Mouse (Mus musculus): ENCODE measurements at regions not wholly inside any gene's neighbourhood (a gene's known extent, or its start where the extent isn't known, plus 50 kb on each side); places are given as distances from the start of the nearest gene placed in this dataset.

- no peak overlapping the region for H3K4me2 ChIP-seq (replicated peaks)
- no peaks in the 10 kb centered on the region for H3K4me1 ChIP-seq
- 0 out of 2 replicates have a peak, but pooled peaks cover 3% of the 10 kb centered on the region for H3K9me3 ChIP-seq
- no peak overlapping the region for H3K4me3 ChIP-seq
- 88% methylated on average over 5 of the region's 5 CpGs for WGBS
- no peak for ATAC-seq (ENCODE audit: insufficient number of reproducible peaks, insufficient read depth, low FRiP score, low TSS enrichment)
- H3K9ac ChIP-seq, result no peak overlapping the region
- no peaks in the 10 kb centered on the region for H3K27me3 ChIP-seq
- no peak overlapping the region for H3K27ac ChIP-seq
- H3K36me3 ChIP-seq, result no peaks in the 10 kb centered on the region
Observed at GRCm38 (mm10) chr13:32593131-32593530, 190.6 kb downstream of the Mylk4 start.

- Histone ChIP-seq H3K27ac (no peak overlapping the region), H3K4me1 (no peaks in the 10 kb centered on the region), H3K9ac (no peak overlapping the region), H3K27me3 (no peaks in the 10 kb centered on the region), H3K4me3 (no peak overlapping the region), H3K4me2 (replicated peaks) (no peak overlapping the region), H3K36me3 (no peaks in the 10 kb centered on the region), H3K9me3 (no peaks in the 10 kb centered on the region)
- no peak for ATAC-seq (ENCODE audit: insufficient number of reproducible peaks, insufficient read depth, low FRiP score, low TSS enrichment)
Observed at GRCm38 (mm10) chr13:32581598-32581997, 202.2 kb downstream of the Mylk4 start.

DNA sequence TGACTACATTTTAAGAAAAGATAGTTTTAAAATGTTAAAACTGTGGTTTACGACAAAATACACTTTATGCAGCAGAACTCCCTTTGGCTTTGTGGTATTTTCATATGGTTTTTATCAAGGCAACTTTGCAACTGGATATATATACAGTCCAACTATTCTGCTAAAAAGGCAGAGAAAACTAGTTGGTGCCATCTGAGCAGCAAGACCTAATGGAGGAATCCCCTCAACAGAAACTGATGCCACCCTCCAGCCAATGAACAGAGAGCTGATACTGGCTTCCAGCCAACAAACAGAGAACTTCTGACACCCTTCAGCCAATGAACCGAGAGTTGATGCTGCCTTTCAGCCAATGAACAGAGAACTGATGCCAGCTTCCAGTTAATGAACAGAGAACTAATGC, 215.9 kb downstream of the Mylk4 start:
- no peak overlapping the region for H3K4me3 ChIP-seq
- 74% methylated on average over 2 of the region's 2 CpGs for WGBS
- no peaks in the 10 kb centered on the region for H3K27me3 ChIP-seq
- peaks cover 8% of the 10 kb centered on the region; the same call in 1 of the 2 replicates for H3K4me1 ChIP-seq
- H3K27ac ChIP-seq, result no peak overlapping the region
- H3K36me3 ChIP-seq, result no peaks in the 10 kb centered on the region
- no peak overlapping the region for H3K9ac ChIP-seq
- no peaks in the 10 kb centered on the region for H3K9me3 ChIP-seq
- no peak overlapping the region for H3K4me2 ChIP-seq (replicated peaks)
- ATAC-seq (ENCODE audit: insufficient number of reproducible peaks, insufficient read depth, low FRiP score, low TSS enrichment), result no peak

- no peak overlapping the region for H3K27ac ChIP-seq
- H3K9me3 ChIP-seq, result no peaks in the 10 kb centered on the region
- H3K9ac ChIP-seq, result no peak overlapping the region
- no peak overlapping the region for H3K4me2 ChIP-seq (replicated peaks)
- H3K4me1 ChIP-seq, result no peaks in the 10 kb centered on the region
- no peak overlapping the region for H3K4me3 ChIP-seq
- no peaks in the 10 kb centered on the region for H3K36me3 ChIP-seq
- ATAC-seq (ENCODE audit: insufficient number of reproducible peaks, insufficient read depth, low FRiP score, low TSS enrichment), result no peak
- H3K27me3 ChIP-seq, result no peaks in the 10 kb centered on the region
Observed at GRCm38 (mm10) chr13:32560666-32561065, 222.1 kb upstream of the Gmds start.

DNA sequence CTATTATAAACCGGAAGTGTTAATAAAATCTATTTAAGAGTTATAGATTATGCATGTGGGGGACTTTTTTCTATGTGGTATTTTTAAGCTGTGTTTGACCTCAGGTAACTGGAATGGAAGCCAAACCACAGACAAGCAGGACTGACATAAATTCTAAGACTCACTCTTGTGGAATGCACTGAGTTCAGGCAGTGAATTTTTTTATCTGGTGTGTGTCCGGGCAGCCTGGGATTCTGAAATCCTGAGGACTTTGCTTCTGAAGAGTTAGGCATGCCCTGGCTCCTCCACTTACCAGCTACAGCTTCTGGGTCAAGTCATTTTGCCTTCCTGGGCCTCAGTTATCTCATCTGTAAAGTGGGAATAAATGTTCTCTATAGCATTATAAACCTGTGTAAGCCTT, 217.9 kb upstream of the Gmds start:
- H3K9ac ChIP-seq, result no peak overlapping the region
- H3K4me2 ChIP-seq (replicated peaks), result no peak overlapping the region
- no peak overlapping the region for H3K27ac ChIP-seq
- H3K36me3 ChIP-seq, result no peaks in the 10 kb centered on the region
- H3K9me3 ChIP-seq, result no peaks in the 10 kb centered on the region
- no peaks in the 10 kb centered on the region for H3K27me3 ChIP-seq
- 0 out of 2 replicates have a peak, but pooled peaks cover 11% of the 10 kb centered on the region for H3K4me1 ChIP-seq
- 92% methylated on average over 2 of the region's 2 CpGs for WGBS
- no peak overlapping the region for H3K4me3 ChIP-seq
- ATAC-seq (ENCODE audit: insufficient number of reproducible peaks, insufficient read depth, low FRiP score, low TSS enrichment), result no peak

- no peak overlapping the region for H3K4me2 ChIP-seq (replicated peaks)
- H3K27me3 ChIP-seq, result no peaks in the 10 kb centered on the region
- H3K9me3 ChIP-seq, result no peaks in the 10 kb centered on the region
- WGBS, result 95% methylated on average over 1 of the region's 1 CpGs
- no peaks in the 10 kb centered on the region for H3K36me3 ChIP-seq
- H3K4me1 ChIP-seq, result 0 out of 2 replicates have a peak, but pooled peaks cover 11% of the 10 kb centered on the region
- ATAC-seq (ENCODE audit: insufficient number of reproducible peaks, insufficient read depth, low FRiP score, low TSS enrichment), result no peak
- H3K9ac ChIP-seq, result no peak overlapping the region
- H3K27ac ChIP-seq, result no peak overlapping the region
- H3K4me3 ChIP-seq, result no peak overlapping the region
Observed at GRCm38 (mm10) chr13:32555064-32555463, 216.5 kb upstream of the Gmds start.

DNA sequence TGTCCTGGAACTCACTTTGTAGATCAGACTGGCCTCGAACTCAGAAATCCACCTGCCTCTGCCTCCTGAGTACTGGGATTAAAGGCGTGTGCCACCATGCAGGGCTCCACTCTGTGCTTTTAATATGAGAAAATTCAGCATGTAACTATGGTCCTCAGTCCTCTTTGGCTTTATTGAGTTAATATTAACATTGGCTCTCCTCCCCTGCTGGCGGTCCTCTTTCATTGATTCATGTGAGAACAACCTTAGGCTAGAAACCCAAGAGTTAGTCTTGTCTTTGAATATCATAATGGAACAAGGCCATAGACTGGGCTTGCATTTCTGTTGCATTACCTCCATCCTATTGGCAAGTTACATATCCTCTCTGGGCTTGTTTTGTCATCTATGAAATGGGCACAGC, 216.1 kb upstream of the Gmds start:
- Histone ChIP-seq H3K36me3 (no peaks in the 10 kb centered on the region), H3K27me3 (no peaks in the 10 kb centered on the region), H3K27ac (no peak overlapping the region), H3K9me3 (no peaks in the 10 kb centered on the region), H3K9ac (no peak overlapping the region), H3K4me2 (replicated peaks) (no peak overlapping the region), H3K4me1 (0 out of 2 replicates have a peak, but pooled peaks cover 11% of the 10 kb centered on the region), H3K4me3 (no peak overlapping the region)
- WGBS, result 90% methylated on average over 3 of the region's 3 CpGs
- no peak for ATAC-seq (ENCODE audit: insufficient number of reproducible peaks, insufficient read depth, low FRiP score, low TSS enrichment)

- Histone ChIP-seq H3K4me2 (replicated peaks) (no peak overlapping the region), H3K4me1 (0 out of 2 replicates have a peak, but pooled peaks cover 11% of the 10 kb centered on the region), H3K9me3 (no peaks in the 10 kb centered on the region), H3K27ac (peak overlapping the region; percentile 41; the same call in 1 of the 2 replicates), H3K36me3 (no peaks in the 10 kb centered on the region), H3K9ac (no peak overlapping the region), H3K4me3 (no peak overlapping the region), H3K27me3 (no peaks in the 10 kb centered on the region)
- ATAC-seq (ENCODE audit: insufficient number of reproducible peaks, insufficient read depth, low FRiP score, low TSS enrichment), result no peak
- WGBS, result 50% methylated on average over 4 of the region's 4 CpGs
Observed at GRCm38 (mm10) chr13:32553136-32553535, 214.6 kb upstream of the Gmds start.

DNA sequence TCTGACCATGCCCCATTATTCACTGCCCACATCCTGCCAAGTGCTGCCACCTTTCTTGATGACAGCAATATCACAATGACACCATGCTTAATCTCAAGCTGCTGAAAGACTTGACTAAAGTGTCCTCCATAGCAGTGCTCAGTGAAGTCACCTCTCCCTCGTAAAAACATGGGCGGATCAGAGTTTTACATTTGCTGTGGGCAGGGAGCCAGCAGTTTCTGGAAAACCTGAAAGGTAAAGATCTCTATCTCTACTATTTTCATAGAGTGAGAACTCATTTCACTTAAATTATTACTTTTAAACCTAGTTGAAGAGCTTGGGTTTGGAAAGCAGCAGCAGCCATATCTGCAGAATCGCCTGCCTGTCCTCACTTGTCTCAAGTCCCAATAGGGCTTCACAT, 211.6 kb upstream of the Gmds start:
- H3K4me2 ChIP-seq (replicated peaks), result no peak overlapping the region
- H3K9me3 ChIP-seq, result no peaks in the 10 kb centered on the region
- no peak overlapping the region for H3K9ac ChIP-seq
- WGBS, result 85% methylated on average over 3 of the region's 3 CpGs
- H3K27ac ChIP-seq, result no peak overlapping the region
- H3K4me3 ChIP-seq, result no peak overlapping the region
- no peaks in the 10 kb centered on the region for H3K36me3 ChIP-seq
- H3K27me3 ChIP-seq, result no peaks in the 10 kb centered on the region
- peaks cover 14% of the 10 kb centered on the region for H3K4me1 ChIP-seq
- no peak for ATAC-seq (ENCODE audit: insufficient number of reproducible peaks, insufficient read depth, low FRiP score, low TSS enrichment)

- Histone ChIP-seq H3K4me2 (replicated peaks) (no peak overlapping the region), H3K9me3 (no peaks in the 10 kb centered on the region), H3K9ac (no peak overlapping the region), H3K4me1 (peaks cover 6% of the 10 kb centered on the region), H3K27ac (no peak overlapping the region), H3K36me3 (no peaks in the 10 kb centered on the region), H3K27me3 (no peaks in the 10 kb centered on the region), H3K4me3 (no peak overlapping the region)
- 57% methylated on average over 7 of the region's 7 CpGs for WGBS
- no peak for ATAC-seq (ENCODE audit: insufficient number of reproducible peaks, insufficient read depth, low FRiP score, low TSS enrichment)
Observed at GRCm38 (mm10) chr13:32547126-32547525, 208.6 kb upstream of the Gmds start.

- Histone ChIP-seq H3K27ac (no peak overlapping the region), H3K4me2 (replicated peaks) (no peak overlapping the region), H3K27me3 (no peaks in the 10 kb centered on the region), H3K9ac (no peak overlapping the region), H3K36me3 (no peaks in the 10 kb centered on the region), H3K4me1 (peaks cover 6% of the 10 kb centered on the region), H3K9me3 (no peaks in the 10 kb centered on the region), H3K4me3 (no peak overlapping the region)
- 55% methylated on average over 7 of the region's 7 CpGs for WGBS
- ATAC-seq (ENCODE audit: insufficient number of reproducible peaks, insufficient read depth, low FRiP score, low TSS enrichment), result no peak
Observed at GRCm38 (mm10) chr13:32544986-32545740, 206.6 kb upstream of the Gmds start.

DNA sequence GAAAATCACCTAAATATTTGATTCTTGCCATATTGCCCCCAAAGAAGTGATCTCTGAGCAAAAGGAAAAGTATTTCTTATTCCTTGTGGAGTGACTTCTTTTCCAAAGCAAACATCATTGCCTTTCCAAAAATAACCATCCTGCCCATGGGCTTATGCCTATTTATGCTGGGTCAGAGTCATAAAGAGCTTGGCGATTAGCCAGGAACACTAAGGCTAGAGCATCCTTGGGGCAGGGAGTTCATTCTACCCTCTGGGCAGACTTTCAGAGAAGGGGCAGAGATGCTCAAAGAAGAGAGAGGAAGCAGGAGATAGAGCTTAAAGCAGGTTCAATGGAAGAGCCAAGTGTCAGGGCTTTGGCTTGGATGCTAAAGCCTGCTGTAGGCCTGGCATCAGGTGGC, 203.1 kb upstream of the Gmds start:
- 94% methylated on average over 1 of the region's 1 CpGs for WGBS

More for the DNA sequence above, 203.1 kb upstream of the Gmds start:
- H3K9ac ChIP-seq, result no peak overlapping the region
- no peak overlapping the region for H3K27ac ChIP-seq
- H3K4me1 ChIP-seq, result peaks cover 6% of the 10 kb centered on the region
- no peak overlapping the region for H3K4me3 ChIP-seq
- H3K36me3 ChIP-seq, result no peaks in the 10 kb centered on the region
- no peaks in the 10 kb centered on the region for H3K9me3 ChIP-seq
- H3K4me2 ChIP-seq (replicated peaks), result no peak overlapping the region
- ATAC-seq (ENCODE audit: insufficient number of reproducible peaks, insufficient read depth, low FRiP score, low TSS enrichment), result no peak
- no peaks in the 10 kb centered on the region for H3K27me3 ChIP-seq

All from embryonic facial prominence, embryonic 12.5 days (tissue).